Mouse (Mus musculus): ENCODE results near the gene Rab25. TPM values are rescaled to one million over a fixed set of nuclear protein-coding genes. Genes with fewer than 3 reads are reported as not detected.
A peak's percentile ranks its signal among the peaks of the same experiment; 100 is the strongest.

Rab25 gene
- total RNA-seq, 2 experiments from 2014 or later: not detected

- no peak for DNase-seq
- intact Hi-C loops (cut with DNase I; ENCODE audit: low total_unique reads): no loop called here
These were observed 36.5 kb downstream of the Rab25 start for GRCm38 (mm10) chr3:88511559-88511958.

- intact Hi-C loops (cut with DNase I; ENCODE audit: low total_unique reads): no loop called here
These were observed 37.4 kb downstream of the Rab25 start for GRCm38 (mm10) chr3:88510421-88511289.

GRCm38 (mm10) chr3:88509692-88510420 is 38.2 kb downstream of the Rab25 start, which contains the start of gene Lmna:
Gene Lmna, minus strand, starts transcription at chr3:88509956.
- intact Hi-C loops (cut with DNase I; ENCODE audit: low total_unique reads): no loop called here
- peak; percentile 96 for DNase-seq

More at GRCm38 (mm10) chr3:88510421-88511289, 37.4 kb downstream of the Rab25 start:
- DNase-seq: no peak

GRCm38 (mm10) chr3:88509250-88509649 is 38.9 kb downstream of the Rab25 start:
- intact Hi-C loops (cut with DNase I; ENCODE audit: low total_unique reads): no loop called here
- DNase-seq: no peak

GRCm38 (mm10) chr3:88505765-88506164 is 42.3 kb downstream of the Rab25 start:
- intact Hi-C loops (cut with DNase I; ENCODE audit: low total_unique reads): no loop called here
- DNase-seq: no peak

GRCm38 (mm10) chr3:88505081-88505480 is 43.0 kb downstream of the Rab25 start:
- DNase-seq: no peak
- intact Hi-C loops (cut with DNase I; ENCODE audit: low total_unique reads): no loop called here

- DNase-seq: no peak
- intact Hi-C loops (cut with DNase I; ENCODE audit: low total_unique reads): no loop called here
These were observed 44.0 kb downstream of the Rab25 start for GRCm38 (mm10) chr3:88503881-88504746.

GRCm38 (mm10) chr3:88503505-88503863 is 44.6 kb downstream of the Rab25 start:
- DNase-seq: peak; percentile 63
- intact Hi-C loops (cut with DNase I; ENCODE audit: low total_unique reads): no loop called here

GRCm38 (mm10) chr3:88502641-88503504 is 45.2 kb downstream of the Rab25 start:
- DNase-seq: peak; percentile 93
- intact Hi-C loops (cut with DNase I; ENCODE audit: low total_unique reads): no loop called here

GRCm38 (mm10) chr3:88502031-88502571 is 46.0 kb downstream of the Rab25 start:
- intact Hi-C loops (cut with DNase I; ENCODE audit: low total_unique reads): no loop called here
- no peak for DNase-seq

GRCm38 (mm10) chr3:88501366-88502030 is 46.6 kb downstream of the Rab25 start:
- intact Hi-C loops (cut with DNase I; ENCODE audit: low total_unique reads): no loop called here
- DNase-seq: no peak

- no peak for DNase-seq
- intact Hi-C loops (cut with DNase I; ENCODE audit: low total_unique reads): no loop called here
These were observed 47.3 kb downstream of the Rab25 start for GRCm38 (mm10) chr3:88500655-88501365.

GRCm38 (mm10) chr3:88500087-88500486 is 48.0 kb downstream of the Rab25 start:
- intact Hi-C loops (cut with DNase I; ENCODE audit: low total_unique reads): no loop called here
- DNase-seq: no peak

GRCm38 (mm10) chr3:88499580-88499979 is 48.5 kb downstream of the Rab25 start:
- intact Hi-C loops (cut with DNase I; ENCODE audit: low total_unique reads): no loop called here

GRCm38 (mm10) chr3:88495741-88496415 is 52.2 kb downstream of the Rab25 start:
- intact Hi-C loops (cut with DNase I; ENCODE audit: low total_unique reads): no loop called here
- no peak for DNase-seq

More at GRCm38 (mm10) chr3:88499580-88499979, 48.5 kb downstream of the Rab25 start:
- no peak for DNase-seq

- peak; percentile 71 for DNase-seq
- intact Hi-C loops (cut with DNase I; ENCODE audit: low total_unique reads): no loop called here
These were observed 53.1 kb downstream of the Rab25 start for GRCm38 (mm10) chr3:88494836-88495628.

All from gastrocnemius, postnatal 14 days (tissue).